ENCODE assay signal across 10 mouse cellular contexts in genomic region chr10:120461769-120462168, GRCm38 (mm10). TPM values are rescaled to one million over a fixed set of nuclear protein-coding genes. Genes with fewer than 3 reads are reported as not detected.
DNase-seq lines count a peak whose midpoint lies in the region; ATAC-seq lines count a peak whose summit lies in the region.
"Had no signal": no experiment of that assay in that cellular context is flagged by ENCODE, and none has a peak within 500 bp of the region (broad histone marks: within the 10 kb centered on the region; RNA-seq: fewer than 3 reads in every experiment).

No protein-coding gene starts in this region.

- DNase-seq in heart, embryonic 10.5 days (ENCODE audit: low spot score): no peak
- DNase-seq in heart, postnatal 25 days (ENCODE audit: low spot score): no peak
- DNase-seq in lung, postnatal 36 days: no peak
- DNase-seq in testis, postnatal 14 days (ENCODE audit: low spot score): no peak
- DNase-seq: B cell, adult 2 months had no signal

- H3K27ac ChIP-seq in heart, embryonic 10.5 days: peak overlapping the region; percentile 59; the same call in 1 of the 2 replicates
- peak overlapping the region; percentile 65 for H3K27ac ChIP-seq in lung, embryonic 16.5 days (ENCODE audit: low read length)
- peak overlapping the region; percentile 63; the same call in 1 of the 2 replicates for H3K27ac ChIP-seq in intestine, embryonic 15.5 days
- H3K27ac ChIP-seq: forebrain, embryonic 15.5 days had no signal

- no peaks in the 10 kb centered on the region for H3K9me3 ChIP-seq in heart, embryonic 10.5 days
- no peaks in the 10 kb centered on the region for H3K9me3 ChIP-seq in lung, embryonic 16.5 days (ENCODE audit: control insufficient read depth, low read length)
- H3K9me3 ChIP-seq in intestine, embryonic 15.5 days: no peaks in the 10 kb centered on the region
- H3K9me3 ChIP-seq: forebrain, embryonic 15.5 days had no signal

- 17% methylated on average over 5 of the region's 5 CpGs for WGBS in heart, embryonic 10.5 days
- 8% methylated on average over 5 of the region's 5 CpGs for WGBS in lung, embryonic 16.5 days
- WGBS in intestine, embryonic 15.5 days: 21% methylated on average over 5 of the region's 5 CpGs

- intact Hi-C loops in heart, postnatal 25 days (cut with DNase I): no loop called here

- H3K4me2 ChIP-seq in lung, embryonic 16.5 days (ENCODE audit: low read depth, low read length): peak overlapping the region; percentile 30; the same call in 1 of the 2 replicates
- H3K4me2 ChIP-seq in intestine, embryonic 15.5 days (replicated peaks): no peak overlapping the region
- H3K4me2 ChIP-seq: forebrain, embryonic 15.5 days had no signal

- peak; percentile 89 for ATAC-seq in lung, embryonic 16.5 days (ENCODE audit: low read depth)
- 0 out of 2 replicates have a peak, but pooled peaks have one; percentile 31 for ATAC-seq in intestine, embryonic 15.5 days
- peak; percentile 29; the same call in 1 of the 2 replicates for ATAC-seq in megakaryocyte-erythroid progenitor cell, adult 5-6 weeks (replicated peaks; ENCODE audit: low FRiP score, low TSS enrichment, poor library complexity, severe bottlenecking)
- no peak for ATAC-seq in erythroid progenitor cell, adult 5-6 weeks (replicated peaks; ENCODE audit: low FRiP score, poor library complexity, severe bottlenecking)
- ATAC-seq: forebrain, embryonic 15.5 days had no signal

- no peak overlapping the region for H3K4me3 ChIP-seq in heart, embryonic 10.5 days
- H3K4me3 ChIP-seq in lung, embryonic 16.5 days (ENCODE audit: low read length): no peak overlapping the region
- no peak overlapping the region for H3K4me3 ChIP-seq in intestine, embryonic 15.5 days (replicated peaks)
- H3K4me3 ChIP-seq: forebrain, embryonic 15.5 days had no signal

- H3K4me1 ChIP-seq in heart, embryonic 10.5 days: peaks cover 20% of the 10 kb centered on the region
- peaks cover 10% of the 10 kb centered on the region; the same call in 1 of the 2 replicates for H3K4me1 ChIP-seq in lung, embryonic 16.5 days (replicated peaks; ENCODE audit: control insufficient read depth, insufficient read depth, low read length)
- H3K4me1 ChIP-seq in intestine, embryonic 15.5 days (replicated peaks): peaks cover 7% of the 10 kb centered on the region; the same call in 1 of the 2 replicates
- H3K4me1 ChIP-seq: forebrain, embryonic 15.5 days had no signal

- no peak overlapping the region for H3K9ac ChIP-seq in lung, embryonic 16.5 days (ENCODE audit: low read length)
- no peak overlapping the region for H3K9ac ChIP-seq in intestine, embryonic 15.5 days
- H3K9ac ChIP-seq: forebrain, embryonic 15.5 days had no signal

- no peaks in the 10 kb centered on the region for H3K27me3 ChIP-seq in heart, embryonic 10.5 days (ENCODE audit: insufficient read depth, poor library complexity, severe bottlenecking)
- no peaks in the 10 kb centered on the region for H3K27me3 ChIP-seq in lung, embryonic 16.5 days (ENCODE audit: control insufficient read depth, insufficient read depth, low read depth, low read length)
- H3K27me3 ChIP-seq in intestine, embryonic 15.5 days (replicated peaks): no peaks in the 10 kb centered on the region
- H3K27me3 ChIP-seq: forebrain, embryonic 15.5 days had no signal

- H3K36me3 ChIP-seq in heart, embryonic 10.5 days: peaks cover 73% of the 10 kb centered on the region
- 0 out of 2 replicates have a peak, but pooled peaks cover 2% of the 10 kb centered on the region for H3K36me3 ChIP-seq in lung, embryonic 16.5 days (ENCODE audit: control insufficient read depth, insufficient read depth, low read length)
- H3K36me3 ChIP-seq in intestine, embryonic 15.5 days: no peaks in the 10 kb centered on the region; the same call in none of the 2 replicates
- H3K36me3 ChIP-seq: forebrain, embryonic 15.5 days had no signal

RNA-seq across cellular contexts. Expression of gene Hmga2, which starts 14.5 kb away (rescaled TPM):
- 33.2 and 82.1 TPM in 2 replicates for polyA plus RNA-seq in heart, embryonic 10.5 days (2016; fragmentation: Nextera tagmentation; extraction: Ambion mirVana)
- not detected for total RNA-seq in heart, postnatal 25 days (2021)
- polyA plus RNA-seq in lung, embryonic 16.5 days (2015; fragmentation: Nextera tagmentation; extraction: Ambion mirVana): 5.5 and 6.1 TPM in 2 replicates
- polyA plus RNA-seq in intestine, embryonic 15.5 days (2015; fragmentation: Nextera tagmentation; extraction: Ambion mirVana): 33.9 and 41.2 TPM in 2 replicates
- 0.52 and 0.62 TPM in 2 replicates for total RNA-seq in megakaryocyte-erythroid progenitor cell, adult 5-6 weeks (2014; fragmentation: Nextera tagmentation)
- total RNA-seq in megakaryocyte-erythroid progenitor cell, adult 5-6 weeks (2017): 1.5 TPM in 1 of 2 replicates, not detected in the other
- total RNA-seq in erythroid progenitor cell, adult 5-6 weeks (2015; ENCODE audit: low replicate concordance): 0.36 TPM in 1 of 2 replicates, not detected in the other
- total RNA-seq in erythroid progenitor cell, adult 5-6 weeks (2017; ENCODE audit: low replicate concordance): 0.38 TPM in 1 of 2 replicates, not detected in the other
